Mouse (Mus musculus): ENCODE measurements around the gene Wfdc5. TPM values are rescaled to one million over a fixed set of nuclear protein-coding genes. Genes with fewer than 3 reads are reported as not detected.

The Wfdc5 gene
- polyA plus RNA-seq, 2 experiments: not detected

- no peak overlapping the region for H3K9ac ChIP-seq (replicated peaks)
- H3K36me3 ChIP-seq (replicated peaks; ENCODE audit: control insufficient read depth, insufficient read depth, low read depth): peaks cover 5% of the 10 kb centered on the region
- ATAC-seq (ENCODE audit: insufficient read depth): no peak
- no peaks in the 10 kb centered on the region for H3K27me3 ChIP-seq (ENCODE audit: control insufficient read depth, insufficient read depth, low read length)
- no peak overlapping the region for H3K4me2 ChIP-seq (ENCODE audit: low read depth)
- H3K4me3 ChIP-seq (ENCODE audit: insufficient read depth in 1 of 2, low read depth in 2 of 2, low read length in 2 of 2): no peak overlapping the region
- no peak overlapping the region for H3K27ac ChIP-seq
- H3K4me1 ChIP-seq (replicated peaks; ENCODE audit: control insufficient read depth in 2 of 2, insufficient read depth in 2 of 2, low read length in 1 of 2): no peaks in the 10 kb centered on the region
- 80% methylated on average over 7 of the region's 7 CpGs for WGBS (ENCODE audit: insufficient replicate concordance)
- no peaks in the 10 kb centered on the region for H3K9me3 ChIP-seq (ENCODE audit: control insufficient read depth, low read length)
- no peak for DNase-seq (ENCODE audit: low read depth in 3 of 3, low spot score in 3 of 3)
- TF ChIP-seq CTCF (IDR thresholded peaks at IDR 0.05; ENCODE audit: low read depth) (no peak), EP300 (IDR thresholded peaks at IDR 0.05; ENCODE audit: low read depth) (no peak)
Observed at GRCm38 (mm10) chr2:164156158-164156557, 26.4 kb downstream of the Wfdc5 start.

- Histone ChIP-seq H3K9ac (replicated peaks) (no peak overlapping the region), H3K9me3 (ENCODE audit: control insufficient read depth, low read length) (no peaks in the 10 kb centered on the region), H3K4me1 (replicated peaks; ENCODE audit: control insufficient read depth in 2 of 2, insufficient read depth in 2 of 2, low read length in 1 of 2) (no peaks in the 10 kb centered on the region), H3K27me3 (ENCODE audit: control insufficient read depth, insufficient read depth, low read length) (no peaks in the 10 kb centered on the region), H3K4me3 (ENCODE audit: insufficient read depth in 1 of 2, low read depth in 2 of 2, low read length in 2 of 2) (no peak overlapping the region), H3K27ac (no peak overlapping the region), H3K36me3 (replicated peaks; ENCODE audit: control insufficient read depth, insufficient read depth, low read depth) (peaks cover 5% of the 10 kb centered on the region), H3K4me2 (ENCODE audit: low read depth) (no peak overlapping the region)
- TF ChIP-seq EP300 (IDR thresholded peaks at IDR 0.05; ENCODE audit: low read depth) (no peak), CTCF (IDR thresholded peaks at IDR 0.05; ENCODE audit: low read depth) (no peak)
- no peak for DNase-seq (ENCODE audit: low read depth in 3 of 3, low spot score in 3 of 3)
- WGBS (ENCODE audit: insufficient replicate concordance): 83% methylated on average over 10 of the region's 10 CpGs
- ATAC-seq (ENCODE audit: insufficient read depth): no peak
Observed at GRCm38 (mm10) chr2:164154007-164154406, 28.5 kb downstream of the Wfdc5 start.

GRCm38 (mm10) chr2:164152341-164152740, 30.2 kb downstream of the Wfdc5 start:
- Histone ChIP-seq H3K27ac (no peak overlapping the region), H3K9ac (replicated peaks) (no peak overlapping the region), H3K4me2 (ENCODE audit: low read depth) (no peak overlapping the region), H3K27me3 (ENCODE audit: control insufficient read depth, insufficient read depth, low read length) (no peaks in the 10 kb centered on the region), H3K4me1 (replicated peaks; ENCODE audit: control insufficient read depth in 2 of 2, insufficient read depth in 2 of 2, low read length in 1 of 2) (no peaks in the 10 kb centered on the region), H3K36me3 (replicated peaks; ENCODE audit: control insufficient read depth, insufficient read depth, low read depth) (peaks cover 5% of the 10 kb centered on the region), H3K4me3 (ENCODE audit: insufficient read depth in 1 of 2, low read depth in 2 of 2, low read length in 2 of 2) (no peak overlapping the region), H3K9me3 (ENCODE audit: control insufficient read depth, low read length) (no peaks in the 10 kb centered on the region)
- DNase-seq (ENCODE audit: low read depth in 3 of 3, low spot score in 3 of 3) (no peak), ATAC-seq (ENCODE audit: insufficient read depth) (no peak)
- TF ChIP-seq EP300 (IDR thresholded peaks at IDR 0.05; ENCODE audit: low read depth): no peak
- TF ChIP-seq CTCF (IDR thresholded peaks at IDR 0.05; ENCODE audit: low read depth): no peak
- 75% methylated on average over 11 of the region's 11 CpGs for WGBS (ENCODE audit: insufficient replicate concordance)

- DNase-seq (ENCODE audit: low read depth in 3 of 3, low spot score in 3 of 3) (no peak), ATAC-seq (ENCODE audit: insufficient read depth) (no peak)
- H3K4me3 ChIP-seq (ENCODE audit: insufficient read depth in 1 of 2, low read depth in 2 of 2, low read length in 2 of 2): no peak overlapping the region
- TF ChIP-seq CTCF (IDR thresholded peaks at IDR 0.05; ENCODE audit: low read depth) (no peak), EP300 (IDR thresholded peaks at IDR 0.05; ENCODE audit: low read depth) (no peak)
- no peaks in the 10 kb centered on the region for H3K4me1 ChIP-seq (replicated peaks; ENCODE audit: control insufficient read depth in 2 of 2, insufficient read depth in 2 of 2, low read length in 1 of 2)
- H3K27me3 ChIP-seq (ENCODE audit: control insufficient read depth, insufficient read depth, low read length): no peaks in the 10 kb centered on the region
- H3K36me3 ChIP-seq (replicated peaks; ENCODE audit: control insufficient read depth, insufficient read depth, low read depth): peaks cover 5% of the 10 kb centered on the region
- H3K9ac ChIP-seq (replicated peaks): no peak overlapping the region
- WGBS (ENCODE audit: insufficient replicate concordance): 72% methylated on average over 14 of the region's 14 CpGs
- no peaks in the 10 kb centered on the region for H3K9me3 ChIP-seq (ENCODE audit: control insufficient read depth, low read length)
- no peak overlapping the region for H3K4me2 ChIP-seq (ENCODE audit: low read depth)
- no peak overlapping the region for H3K27ac ChIP-seq
Observed at GRCm38 (mm10) chr2:164150086-164150760, 32.3 kb downstream of the Wfdc5 start.

GRCm38 (mm10) chr2:164146556-164146955, 36.0 kb downstream of the Wfdc5 start:
- TF ChIP-seq CTCF (IDR thresholded peaks at IDR 0.05; ENCODE audit: low read depth) (no peak), EP300 (IDR thresholded peaks at IDR 0.05; ENCODE audit: low read depth) (no peak)
- H3K9ac ChIP-seq (replicated peaks): no peak overlapping the region
- no peak for DNase-seq (ENCODE audit: low read depth in 3 of 3, low spot score in 3 of 3)
- no peak overlapping the region for H3K27ac ChIP-seq
- H3K36me3 ChIP-seq (replicated peaks; ENCODE audit: control insufficient read depth, insufficient read depth, low read depth): no peaks in the 10 kb centered on the region
- no peaks in the 10 kb centered on the region for H3K9me3 ChIP-seq (ENCODE audit: control insufficient read depth, low read length)
- H3K4me3 ChIP-seq (ENCODE audit: insufficient read depth in 1 of 2, low read depth in 2 of 2, low read length in 2 of 2): no peak overlapping the region
- no peaks in the 10 kb centered on the region for H3K27me3 ChIP-seq (ENCODE audit: control insufficient read depth, insufficient read depth, low read length)
- WGBS (ENCODE audit: insufficient replicate concordance): 83% methylated on average over 12 of the region's 12 CpGs
- no peak overlapping the region for H3K4me2 ChIP-seq (ENCODE audit: low read depth)
- no peaks in the 10 kb centered on the region for H3K4me1 ChIP-seq (replicated peaks; ENCODE audit: control insufficient read depth in 2 of 2, insufficient read depth in 2 of 2, low read length in 1 of 2)
- no peak for ATAC-seq (ENCODE audit: insufficient read depth)

All from liver, embryonic 14.5 days (tissue).